9 mouse cellular contexts compared by ENCODE assay signal in genomic region chr1:73363549-73364299, GRCm38 (mm10).
DNase-seq lines count a peak whose midpoint lies in the region; ATAC-seq lines count a peak whose summit lies in the region.
"Had no signal": no experiment of that assay in that cellular context is flagged by ENCODE, and none has a peak within 500 bp of the region (broad histone marks: within the 10 kb centered on the region; RNA-seq: fewer than 3 reads in every experiment).

No protein-coding gene starts in this region.

- H3K9me3 ChIP-seq in liver, embryonic 12.5 days (replicated peaks) = no peaks in the 10 kb centered on the region
- no peaks in the 10 kb centered on the region for H3K9me3 ChIP-seq in forebrain, embryonic 14.5 days (replicated peaks; ENCODE audit: control insufficient read depth, low read length)
- H3K9me3 ChIP-seq in hindbrain, embryonic 12.5 days (replicated peaks) = no peaks in the 10 kb centered on the region
- H3K9me3 ChIP-seq in limb, embryonic 13.5 days = no peaks in the 10 kb centered on the region
- no peaks in the 10 kb centered on the region for H3K9me3 ChIP-seq in neural tube, embryonic 14.5 days (ENCODE audit: control insufficient read depth, low read length)
- H3K9me3 ChIP-seq: G1E had no signal

- no peaks in the 10 kb centered on the region; the same call in 1 of the 2 replicates for H3K27me3 ChIP-seq in liver, embryonic 12.5 days (replicated peaks)
- H3K27me3 ChIP-seq in forebrain, embryonic 14.5 days (replicated peaks; ENCODE audit: control insufficient read depth, insufficient read depth, low read length) = no peaks in the 10 kb centered on the region
- H3K27me3 ChIP-seq in hindbrain, embryonic 12.5 days = no peaks in the 10 kb centered on the region
- H3K27me3 ChIP-seq in limb, embryonic 13.5 days = no peaks in the 10 kb centered on the region
- H3K27me3 ChIP-seq in neural tube, embryonic 14.5 days (ENCODE audit: control insufficient read depth, insufficient read depth, low read length) = no peaks in the 10 kb centered on the region

- DNase-seq in liver (peak; percentile 19), MN1 (ENCODE audit: low spot score) (no peak)
- DNase-seq in forebrain, embryonic 14.5 days (ENCODE audit: low spot score) = peak; percentile 46
- DNase-seq in layer of hippocampus, adult 9-11 months = no peak

- no peak overlapping the region for H3K27ac ChIP-seq in liver, embryonic 12.5 days
- H3K27ac ChIP-seq in forebrain, embryonic 14.5 days (ENCODE audit: low read depth, low read length) = peak overlapping the region; percentile 66; the same call in 1 of the 2 replicates
- H3K27ac ChIP-seq in hindbrain, embryonic 12.5 days = peak overlapping the region; percentile 62
- H3K27ac ChIP-seq in limb, embryonic 13.5 days = peak overlapping the region; percentile 82
- H3K27ac ChIP-seq in neural tube, embryonic 14.5 days (ENCODE audit: low read depth, low read length) = peak overlapping the region; percentile 78

- no peak overlapping the region for H3K4me3 ChIP-seq in liver, embryonic 12.5 days
- H3K4me3 ChIP-seq in forebrain, embryonic 14.5 days (ENCODE audit: low read depth, low read length) = no peak overlapping the region
- no peak overlapping the region for H3K4me3 ChIP-seq in hindbrain, embryonic 12.5 days
- no peak overlapping the region for H3K4me3 ChIP-seq in limb, embryonic 13.5 days
- no peak overlapping the region for H3K4me3 ChIP-seq in neural tube, embryonic 14.5 days (ENCODE audit: low read depth, low read length)

- H3K4me1 ChIP-seq in liver, embryonic 12.5 days = 0 out of 2 replicates have a peak, but pooled peaks cover 4% of the 10 kb centered on the region
- peaks cover 14% of the 10 kb centered on the region; the same call in 1 of the 2 replicates for H3K4me1 ChIP-seq in forebrain, embryonic 14.5 days (ENCODE audit: control insufficient read depth, insufficient read depth, low read length)
- H3K4me1 ChIP-seq in hindbrain, embryonic 12.5 days = peaks cover 22% of the 10 kb centered on the region
- peaks cover 45% of the 10 kb centered on the region for H3K4me1 ChIP-seq in limb, embryonic 13.5 days
- peaks cover 9% of the 10 kb centered on the region; the same call in 1 of the 2 replicates for H3K4me1 ChIP-seq in neural tube, embryonic 14.5 days (ENCODE audit: control insufficient read depth, insufficient read depth, low read length)

- H3K36me3 ChIP-seq in liver, embryonic 12.5 days = no peaks in the 10 kb centered on the region
- H3K36me3 ChIP-seq in forebrain, embryonic 14.5 days (ENCODE audit: control insufficient read depth, insufficient read depth, low read length) = no peaks in the 10 kb centered on the region
- H3K36me3 ChIP-seq in hindbrain, embryonic 12.5 days = no peaks in the 10 kb centered on the region
- no peaks in the 10 kb centered on the region for H3K36me3 ChIP-seq in limb, embryonic 13.5 days
- no peaks in the 10 kb centered on the region for H3K36me3 ChIP-seq in neural tube, embryonic 14.5 days (ENCODE audit: control insufficient read depth, insufficient read depth, low read length)
- H3K36me3 ChIP-seq: G1E had no signal

- no peak for ATAC-seq in liver, embryonic 12.5 days
- ATAC-seq in forebrain, embryonic 14.5 days = peak; percentile 72
- peak; percentile 78 for ATAC-seq in hindbrain, embryonic 12.5 days (ENCODE audit: low FRiP score)
- ATAC-seq in limb, embryonic 13.5 days (ENCODE audit: low FRiP score, low read depth) = peak; percentile 92
- ATAC-seq in neural tube, embryonic 14.5 days (ENCODE audit: low read depth) = peak; percentile 82

- no peak overlapping the region for H3K4me2 ChIP-seq in liver, embryonic 12.5 days
- peak overlapping the region; percentile 16; the same call in 1 of the 2 replicates for H3K4me2 ChIP-seq in forebrain, embryonic 14.5 days (ENCODE audit: low read length)
- peak overlapping the region; percentile 13 for H3K4me2 ChIP-seq in hindbrain, embryonic 12.5 days (replicated peaks)
- H3K4me2 ChIP-seq in limb, embryonic 13.5 days (replicated peaks) = peak overlapping the region; percentile 41
- H3K4me2 ChIP-seq in neural tube, embryonic 14.5 days (ENCODE audit: low read depth, low read length) = peak overlapping the region; percentile 23; the same call in 1 of the 2 replicates

- no peak overlapping the region for H3K9ac ChIP-seq in liver, embryonic 12.5 days
- 0 out of 2 replicates have a peak overlapping the region, but pooled peaks have one; percentile 8 for H3K9ac ChIP-seq in forebrain, embryonic 14.5 days (ENCODE audit: low read length)
- H3K9ac ChIP-seq in hindbrain, embryonic 12.5 days = peak overlapping the region; percentile 23; the same call in 1 of the 2 replicates
- no peak overlapping the region for H3K9ac ChIP-seq in limb, embryonic 13.5 days
- no peak overlapping the region for H3K9ac ChIP-seq in neural tube, embryonic 14.5 days (replicated peaks; ENCODE audit: low read depth, low read length)

- WGBS in liver, embryonic 12.5 days (ENCODE audit: insufficient replicate concordance) = 26% methylated on average over 7 of the region's 7 CpGs
- WGBS in forebrain, embryonic 14.5 days = 6% methylated on average over 7 of the region's 7 CpGs
- 7% methylated on average over 7 of the region's 7 CpGs for WGBS in hindbrain, embryonic 12.5 days
- WGBS in limb, embryonic 13.5 days = 2% methylated on average over 7 of the region's 7 CpGs
- WGBS in neural tube, embryonic 14.5 days = 1% methylated on average over 7 of the region's 7 CpGs

Comparison
In these comparisons a context has a peak if more than half of its experiments do, and no peak if none do; other contexts are left out.
1. DNase-seq: peak in liver (single experiment) and forebrain, embryonic 14.5 days (single experiment); none in layer of hippocampus, adult 9-11 months (single experiment) and MN1 (single experiment).
2. H3K9ac ChIP-seq: peak in forebrain, embryonic 14.5 days (single experiment) and hindbrain, embryonic 12.5 days (single experiment); none in liver, embryonic 12.5 days (single experiment), limb, embryonic 13.5 days (single experiment) and neural tube, embryonic 14.5 days (single experiment).